Mouse (Mus musculus): ENCODE measurements around the gene Hspa12a. TPM values are rescaled to one million over a fixed set of nuclear protein-coding genes. Genes with fewer than 3 reads are reported as not detected.

Gene Hspa12a
- polyA plus RNA-seq, 1 experiment: not detected

GRCm38 (mm10) chr19:58864006-58864573, 79.4 kb downstream of the Hspa12a start:
- Histone ChIP-seq H3K36me3 (replicated peaks; ENCODE audit: low read length) (no peaks in the 10 kb centered on the region), H3K9me3 (peaks cover 9% of the 10 kb centered on the region), H3K27me3 (replicated peaks) (peaks cover 42% of the 10 kb centered on the region), H3K4me3 (replicated peaks) (no peak overlapping the region), H3K4me1 (peaks cover 7% of the 10 kb centered on the region; the same call in 1 of the 2 replicates)
- TF ChIP-seq GATA1 (IDR thresholded peaks at IDR 0.05; ENCODE audit: borderline replicate concordance, low read length) (no peak), FLI1 (IDR thresholded peaks at IDR 0.05; ENCODE audit: low read length) (no peak)

- Histone ChIP-seq H3K9me3 (peaks cover 9% of the 10 kb centered on the region), H3K4me3 (replicated peaks) (no peak overlapping the region), H3K27me3 (replicated peaks) (peaks cover 41% of the 10 kb centered on the region), H3K4me1 (peaks cover 7% of the 10 kb centered on the region; the same call in 1 of the 2 replicates), H3K36me3 (replicated peaks; ENCODE audit: low read length) (no peaks in the 10 kb centered on the region)
- TF ChIP-seq FLI1 (IDR thresholded peaks at IDR 0.05; ENCODE audit: low read length) (no peak), GATA1 (IDR thresholded peaks at IDR 0.05; ENCODE audit: borderline replicate concordance, low read length) (no peak)
These were observed 82.2 kb downstream of the Hspa12a start for GRCm38 (mm10) chr19:58861174-58861760.

GRCm38 (mm10) chr19:58860255-58861173, 82.9 kb downstream of the Hspa12a start:
- TF ChIP-seq FLI1 (IDR thresholded peaks at IDR 0.05; ENCODE audit: low read length) (no peak), GATA1 (IDR thresholded peaks at IDR 0.05; ENCODE audit: borderline replicate concordance, low read length) (no peak)
- peaks cover 9% of the 10 kb centered on the region for H3K9me3 ChIP-seq
- H3K4me3 ChIP-seq (replicated peaks): peak overlapping the region; percentile 76
- H3K4me1 ChIP-seq: peaks cover 7% of the 10 kb centered on the region; the same call in 1 of the 2 replicates
- no peaks in the 10 kb centered on the region for H3K36me3 ChIP-seq (replicated peaks; ENCODE audit: low read length)
- peaks cover 41% of the 10 kb centered on the region for H3K27me3 ChIP-seq (replicated peaks)

- Histone ChIP-seq H3K27me3 (replicated peaks) (peaks cover 41% of the 10 kb centered on the region), H3K36me3 (replicated peaks; ENCODE audit: low read length) (no peaks in the 10 kb centered on the region), H3K4me3 (replicated peaks) (no peak overlapping the region), H3K9me3 (peaks cover 9% of the 10 kb centered on the region), H3K4me1 (peaks cover 7% of the 10 kb centered on the region; the same call in 1 of the 2 replicates)
- TF ChIP-seq FLI1 (IDR thresholded peaks at IDR 0.05; ENCODE audit: low read length): no peak
- TF ChIP-seq GATA1 (IDR thresholded peaks at IDR 0.05; ENCODE audit: borderline replicate concordance, low read length): no peak
These were observed 83.6 kb downstream of the Hspa12a start for GRCm38 (mm10) chr19:58859831-58860254.

GRCm38 (mm10) chr19:58859357-58859756, 84.1 kb downstream of the Hspa12a start:
- peaks cover 7% of the 10 kb centered on the region; the same call in 1 of the 2 replicates for H3K4me1 ChIP-seq
- H3K27me3 ChIP-seq (replicated peaks): peaks cover 41% of the 10 kb centered on the region
- peaks cover 9% of the 10 kb centered on the region for H3K9me3 ChIP-seq
- H3K36me3 ChIP-seq (replicated peaks; ENCODE audit: low read length): no peaks in the 10 kb centered on the region
- no peak for TF ChIP-seq GATA1 (IDR thresholded peaks at IDR 0.05; ENCODE audit: borderline replicate concordance, low read length)
- no peak for TF ChIP-seq FLI1 (IDR thresholded peaks at IDR 0.05; ENCODE audit: low read length)
- H3K4me3 ChIP-seq (replicated peaks): no peak overlapping the region

GRCm38 (mm10) chr19:58856129-58856855, 87.2 kb downstream of the Hspa12a start:
- H3K4me3 ChIP-seq (replicated peaks): no peak overlapping the region

GRCm38 (mm10) chr19:58854899-58855298, 88.6 kb downstream of the Hspa12a start:
- Histone ChIP-seq H3K9me3 (no peaks in the 10 kb centered on the region), H3K4me1 (no peaks in the 10 kb centered on the region), H3K27me3 (replicated peaks) (peaks cover 9% of the 10 kb centered on the region), H3K36me3 (replicated peaks; ENCODE audit: low read length) (no peaks in the 10 kb centered on the region), H3K4me3 (replicated peaks) (no peak overlapping the region)
- TF ChIP-seq GATA1 (IDR thresholded peaks at IDR 0.05; ENCODE audit: borderline replicate concordance, low read length) (no peak), FLI1 (IDR thresholded peaks at IDR 0.05; ENCODE audit: low read length) (no peak)

More at GRCm38 (mm10) chr19:58856129-58856855, 87.2 kb downstream of the Hspa12a start:
- Histone ChIP-seq H3K36me3 (replicated peaks; ENCODE audit: low read length) (no peaks in the 10 kb centered on the region), H3K4me1 (peaks cover 7% of the 10 kb centered on the region; the same call in 1 of the 2 replicates), H3K27me3 (replicated peaks) (peaks cover 23% of the 10 kb centered on the region), H3K9me3 (0 out of 2 replicates have a peak, but pooled peaks cover 5% of the 10 kb centered on the region)
- no peak for TF ChIP-seq FLI1 (IDR thresholded peaks at IDR 0.05; ENCODE audit: low read length)
- TF ChIP-seq GATA1 (IDR thresholded peaks at IDR 0.05; ENCODE audit: borderline replicate concordance, low read length): no peak

- Histone ChIP-seq H3K4me3 (replicated peaks) (no peak overlapping the region), H3K9me3 (no peaks in the 10 kb centered on the region), H3K36me3 (replicated peaks; ENCODE audit: low read length) (no peaks in the 10 kb centered on the region), H3K27me3 (replicated peaks) (no peaks in the 10 kb centered on the region), H3K4me1 (no peaks in the 10 kb centered on the region)
- TF ChIP-seq GATA1 (IDR thresholded peaks at IDR 0.05; ENCODE audit: borderline replicate concordance, low read length): no peak
- TF ChIP-seq FLI1 (IDR thresholded peaks at IDR 0.05; ENCODE audit: low read length): no peak
These were observed 90.3 kb downstream of the Hspa12a start for GRCm38 (mm10) chr19:58853036-58853735.
